Mouse (Mus musculus) neural tube, postnatal 0 days (tissue): ENCODE results near the gene Mecr. TPM values are rescaled to one million over a fixed set of nuclear protein-coding genes. Genes with fewer than 3 reads are reported as not detected.

Source experiments
- polyA plus RNA-seq: library from polyadenylated mRNA; unstranded; fragments of >200 nt; fragmentation: Nextera tagmentation; extraction: Ambion mirVana; gene quantifications from 2 replicates; pipeline ENCODE4 v1.2.1, GENCODE M21; 2015

Gene Mecr
- polyA plus RNA-seq = 32.5 and 33.9 TPM in 2 replicates

DNA sequence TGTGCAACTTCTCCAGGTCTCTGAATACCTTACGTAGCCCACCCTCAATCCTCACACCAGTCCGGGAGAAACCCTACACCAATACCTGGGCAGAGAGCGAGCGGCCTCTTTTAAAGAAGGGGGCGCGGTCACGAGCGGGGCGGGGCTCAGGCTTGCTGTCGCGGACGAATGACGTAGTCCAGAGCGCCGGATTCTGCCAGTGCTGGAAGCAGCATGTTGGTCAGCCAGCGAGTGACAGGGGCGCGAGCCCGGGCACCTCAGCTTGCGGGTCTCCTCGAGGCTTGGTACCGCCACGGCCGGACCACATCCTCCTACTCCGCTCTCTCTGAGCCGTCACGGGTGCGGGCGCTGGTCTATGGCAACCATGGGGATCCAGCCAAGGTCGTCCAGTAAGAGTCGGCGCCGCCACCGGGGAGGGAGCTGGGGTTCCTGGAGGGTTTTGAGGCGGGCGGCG, at the start of gene Mecr:
TSS of gene Mecr (plus strand) at position 181 of the 454 bp plus-strand sequence.

GRCm38 (mm10) chr4:131837872-131838524, 5.3 kb upstream of the Mecr start, which contains the start of gene Ptpru:
Ptpru (minus strand) TSS chr4:131838288.

GRCm38 (mm10) chr4:131873293-131874168, 30.3 kb downstream of the Mecr start, which contains the start of gene Srsf4:
Srsf4 (plus strand) TSS chr4:131873617.

Other genes with a start within 250 kb of the Mecr start
- gene Ptpru, start 5.2 kb upstream of the Mecr start, polyA plus RNA-seq = 13.8 and 14.0 TPM in 2 replicates
- 69.2 and 69.9 TPM in 2 replicates for gene Srsf4, start 30.1 kb downstream of the Mecr start, polyA plus RNA-seq
- gene Tmem200b, start 78.3 kb downstream of the Mecr start, polyA plus RNA-seq = 1.2 and 1.5 TPM in 2 replicates
- 0.10 TPM in 1 of 2 replicates, not detected in the other for gene Gm10300, start 231.2 kb downstream of the Mecr start, polyA plus RNA-seq
- 21.9 and 22.0 TPM in 2 replicates for gene Epb41, start 231.9 kb downstream of the Mecr start, polyA plus RNA-seq